Mouse (Mus musculus) spleen, adult 2 months (tissue): ENCODE data around the gene Slco3a1.

Experiments used
- CTCF ChIP-seq: fragments of 200-500 bp; IDR thresholded peaks from 2 replicates; pipeline ENCODE4 v1.5.1; 2011; ENCODE audit warnings: mild to moderate bottlenecking, inconsistent platforms; ENCODE audit not compliant: insufficient read depth, insufficient read length, insufficient replicate concordance; ENCODE audit errors: extremely low read depth
- POLR2A ChIP-seq: fragments of 200-500 bp; IDR thresholded peaks from 2 replicates; pipeline ENCODE4 v1.6.1; 2011; ENCODE audit warnings: low read depth, low read length, inconsistent platforms

DNA sequence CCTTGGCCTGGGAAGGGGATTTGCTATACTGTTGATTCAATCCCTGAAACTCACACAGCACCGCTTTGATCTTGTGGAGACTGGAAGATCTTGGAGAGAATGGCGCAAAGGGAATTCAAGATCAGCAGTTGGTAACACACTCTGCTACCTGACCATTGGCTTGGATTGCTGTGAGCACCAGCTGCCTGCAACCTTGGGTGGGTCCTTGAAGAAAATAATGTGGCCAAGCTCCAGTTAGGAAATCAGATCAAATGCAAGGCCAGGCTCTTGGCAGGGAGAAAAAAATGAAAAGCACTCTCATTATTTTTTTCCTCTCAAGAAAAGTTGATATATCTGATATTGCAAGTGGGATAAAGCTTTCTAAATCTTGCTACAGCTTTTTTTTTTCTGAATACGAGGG lies 298.3 kb downstream of the Slco3a1 start:
- no peak for TF ChIP-seq POLR2A
- TF ChIP-seq CTCF, result no peak
